Mouse (Mus musculus) midbrain, embryonic 11.5 days (tissue): ENCODE measurements around the gene Rap1a. TPM values are rescaled to one million over a fixed set of nuclear protein-coding genes. Genes with fewer than 3 reads are reported as not detected.

ENCODE experiments used
- ATAC-seq: fragments of 200-750 bp; cut with Nextera tagmentation; 2 replicates; pipeline ENCODE4 v1.8.0; 2017; ENCODE audit warnings: moderate TSS enrichment, moderate library complexity; ENCODE audit not compliant: low FRiP score
- DNase-seq: peaks from one replicate; pipeline ENCODE4 v3.0.0; 2015; ENCODE audit warnings: low spot score; ENCODE audit errors: missing footprints
- H3K27ac ChIP-seq: fragments of 300-500 bp; sonication (generic); 2 replicates; pipeline ENCODE4 v1.5.1; 2014; ENCODE audit warnings: low read depth, low read length
- H3K27me3 ChIP-seq: fragments of 300-500 bp; sonication (generic); 2 replicates; pipeline ENCODE4 v1.6.1; 2014; ENCODE audit warnings: mild to moderate bottlenecking, low read length, moderate library complexity, mixed read lengths; ENCODE audit not compliant: control insufficient read depth, insufficient read depth
- H3K36me3 ChIP-seq: fragments of 300-500 bp; sonication (generic); 2 replicates; pipeline ENCODE4 v1.6.1; 2014; ENCODE audit warnings: mild to moderate bottlenecking, low read length, moderate library complexity, mixed read lengths; ENCODE audit not compliant: control insufficient read depth, insufficient read depth
- H3K4me1 ChIP-seq: fragments of 300-500 bp; sonication (generic); 2 replicates; pipeline ENCODE4 v1.6.1; 2014; ENCODE audit warnings: low read length; ENCODE audit not compliant: control insufficient read depth, insufficient read depth
- H3K4me2 ChIP-seq: fragments of 300-500 bp; sonication (generic); 2 replicates; pipeline ENCODE4 v1.6.1; 2014; ENCODE audit warnings: mild to moderate bottlenecking, moderate library complexity
- H3K4me3 ChIP-seq: fragments of 300-500 bp; sonication (generic); 2 replicates; pipeline ENCODE4 v1.5.1; 2014; ENCODE audit warnings: low read depth, low read length
- H3K9ac ChIP-seq: fragments of 300-500 bp; sonication (generic); 2 replicates; pipeline ENCODE4 v1.6.1; 2014; ENCODE audit warnings: low read length
- H3K9me3 ChIP-seq: fragments of 300-500 bp; sonication (generic); 2 replicates; pipeline ENCODE4 v1.6.1; 2016; ENCODE audit warnings: low read length; ENCODE audit not compliant: control insufficient read depth
- WGBS: fragments of 180-500 bp; shearing (Covaris S2); extraction: QIAGEN DNeasy Blood & Tissue Kit; methylation state at CpG from one replicate; pipeline ENCODE4 v1.1.7; 2014; 5-methylcytosine and 5-hydroxymethylcytosine counted together
- polyA plus RNA-seq: library from polyadenylated mRNA; unstranded; fragments of >200 nt; fragmentation: Nextera tagmentation; extraction: Ambion mirVana; gene quantifications from 2 replicates; pipeline ENCODE4 v1.2.1, GENCODE M21; 2014

Rap1a gene
- polyA plus RNA-seq, 1 experiment from 2014 or later, result 87.0 TPM

GRCm38 (mm10) chr3:105777997-105778396 lies 23.1 kb downstream of the Rap1a start:
- H3K9me3 ChIP-seq, result no peaks in the 10 kb centered on the region
- no peaks in the 10 kb centered on the region for H3K27me3 ChIP-seq
- H3K27ac ChIP-seq, result no peak overlapping the region
- 0 out of 2 replicates have a peak, but pooled peaks cover 3% of the 10 kb centered on the region for H3K4me1 ChIP-seq
- no peak overlapping the region for H3K9ac ChIP-seq
- no peak overlapping the region for H3K4me3 ChIP-seq
- H3K36me3 ChIP-seq, result no peaks in the 10 kb centered on the region
- H3K4me2 ChIP-seq, result no peak overlapping the region
- ATAC-seq (no peak), DNase-seq (no peak)
- 98% methylated on average over 3 of the region's 3 CpGs for WGBS

GRCm38 (mm10) chr3:105774496-105774895 lies 26.6 kb downstream of the Rap1a start:
- H3K27me3 ChIP-seq, result no peaks in the 10 kb centered on the region

GRCm38 (mm10) chr3:105771534-105771933 lies 29.6 kb downstream of the Rap1a start:
- Histone ChIP-seq H3K9me3 (no peaks in the 10 kb centered on the region), H3K36me3 (no peaks in the 10 kb centered on the region), H3K4me3 (no peak overlapping the region), H3K4me1 (no peaks in the 10 kb centered on the region), H3K27ac (no peak overlapping the region), H3K9ac (no peak overlapping the region), H3K27me3 (no peaks in the 10 kb centered on the region), H3K4me2 (no peak overlapping the region)
- no peak for DNase-seq
- no peak for ATAC-seq

More at GRCm38 (mm10) chr3:105774496-105774895, 26.6 kb downstream of the Rap1a start:
- Histone ChIP-seq H3K4me3 (no peak overlapping the region), H3K27ac (no peak overlapping the region), H3K4me1 (no peaks in the 10 kb centered on the region), H3K4me2 (no peak overlapping the region), H3K36me3 (no peaks in the 10 kb centered on the region), H3K9me3 (no peaks in the 10 kb centered on the region), H3K9ac (no peak overlapping the region)
- ATAC-seq (no peak), DNase-seq (no peak)

- 92% methylated on average over 1 of the region's 1 CpGs for WGBS
- Histone ChIP-seq H3K27me3 (no peaks in the 10 kb centered on the region), H3K36me3 (no peaks in the 10 kb centered on the region), H3K27ac (no peak overlapping the region), H3K9ac (no peak overlapping the region), H3K4me1 (no peaks in the 10 kb centered on the region), H3K9me3 (no peaks in the 10 kb centered on the region), H3K4me3 (no peak overlapping the region), H3K4me2 (no peak overlapping the region)
- no peak for DNase-seq
- no peak for ATAC-seq
Measured at GRCm38 (mm10) chr3:105770836-105771235, 30.3 kb downstream of the Rap1a start.

- WGBS, result 96% methylated on average over 2 of the region's 2 CpGs
- Histone ChIP-seq H3K27ac (no peak overlapping the region), H3K9me3 (no peaks in the 10 kb centered on the region), H3K9ac (no peak overlapping the region), H3K27me3 (no peaks in the 10 kb centered on the region), H3K4me2 (no peak overlapping the region), H3K4me1 (no peaks in the 10 kb centered on the region), H3K36me3 (no peaks in the 10 kb centered on the region), H3K4me3 (no peak overlapping the region)
- no peak for DNase-seq
- no peak for ATAC-seq
Measured at GRCm38 (mm10) chr3:105769380-105769779, 31.8 kb downstream of the Rap1a start.

- no peak overlapping the region for H3K27ac ChIP-seq
- no peaks in the 10 kb centered on the region for H3K4me1 ChIP-seq
- ATAC-seq (no peak), DNase-seq (no peak)
- 87% methylated on average over 6 of the region's 6 CpGs for WGBS
- H3K27me3 ChIP-seq, result no peaks in the 10 kb centered on the region
- no peaks in the 10 kb centered on the region for H3K36me3 ChIP-seq
- H3K9ac ChIP-seq, result no peak overlapping the region
- no peaks in the 10 kb centered on the region for H3K9me3 ChIP-seq
- H3K4me3 ChIP-seq, result no peak overlapping the region
- H3K4me2 ChIP-seq, result no peak overlapping the region
Measured at GRCm38 (mm10) chr3:105768529-105768928, 32.6 kb downstream of the Rap1a start.

- no peak overlapping the region for H3K4me3 ChIP-seq
- H3K9me3 ChIP-seq, result no peaks in the 10 kb centered on the region
- no peak overlapping the region for H3K4me2 ChIP-seq
- no peaks in the 10 kb centered on the region for H3K4me1 ChIP-seq
- H3K36me3 ChIP-seq, result no peaks in the 10 kb centered on the region
- H3K27me3 ChIP-seq, result no peaks in the 10 kb centered on the region
- no peak overlapping the region for H3K27ac ChIP-seq
- 77% methylated on average over 4 of the region's 4 CpGs for WGBS
- ATAC-seq (no peak), DNase-seq (no peak)
- H3K9ac ChIP-seq, result no peak overlapping the region
Measured at GRCm38 (mm10) chr3:105763132-105763851, 37.8 kb downstream of the Rap1a start.

GRCm38 (mm10) chr3:105760063-105760462 lies 41.1 kb downstream of the Rap1a start:
- no peaks in the 10 kb centered on the region for H3K36me3 ChIP-seq
- ATAC-seq (no peak), DNase-seq (peak; percentile 4)
- no peak overlapping the region for H3K9ac ChIP-seq
- H3K4me1 ChIP-seq, result no peaks in the 10 kb centered on the region
- H3K9me3 ChIP-seq, result no peaks in the 10 kb centered on the region
- 95% methylated on average over 3 of the region's 3 CpGs for WGBS
- H3K4me3 ChIP-seq, result no peak overlapping the region
- no peak overlapping the region for H3K4me2 ChIP-seq
- no peak overlapping the region for H3K27ac ChIP-seq
- H3K27me3 ChIP-seq, result no peaks in the 10 kb centered on the region

- Histone ChIP-seq H3K36me3 (no peaks in the 10 kb centered on the region), H3K27ac (no peak overlapping the region), H3K4me3 (no peak overlapping the region), H3K4me2 (no peak overlapping the region), H3K27me3 (no peaks in the 10 kb centered on the region), H3K9ac (no peak overlapping the region), H3K4me1 (no peaks in the 10 kb centered on the region), H3K9me3 (no peaks in the 10 kb centered on the region)
- ATAC-seq, result no peak
- peak; percentile 17 for DNase-seq
- WGBS, result 85% methylated on average over 4 of the region's 4 CpGs
Measured at GRCm38 (mm10) chr3:105758658-105759057, 42.5 kb downstream of the Rap1a start.
